Mouse (Mus musculus) forebrain, embryonic 14.5 days (tissue): ENCODE results near the gene Gm17324. TPM values are rescaled to one million over a fixed set of nuclear protein-coding genes. Genes with fewer than 3 reads are reported as not detected.

ENCODE experiments used
- ATAC-seq: fragments of 200-750 bp; cut with Nextera tagmentation; 2 replicates; pipeline ENCODE4 v1.8.0; 2017; ENCODE audit warnings: mild to moderate bottlenecking, moderate library complexity
- DNase-seq: peaks from one replicate; pipeline ENCODE4 v3.0.0-alpha.2; 2015; ENCODE audit warnings: low spot score
- H3K27ac ChIP-seq: fragments of 300-500 bp; sonication (generic); 2 replicates; pipeline ENCODE4 v1.5.1; 2014; ENCODE audit warnings: low read depth, mild to moderate bottlenecking, control low read depth, low read length, moderate library complexity
- H3K27me3 ChIP-seq: fragments of 300-500 bp; sonication (generic); replicated peaks from 2 replicates; pipeline ENCODE4 v1.6.1; 2014; ENCODE audit warnings: low read length, control low read depth, mixed read lengths; ENCODE audit not compliant: control insufficient read depth, insufficient read depth
- H3K36me3 ChIP-seq: fragments of 300-500 bp; sonication (generic); 2 replicates; pipeline ENCODE4 v1.6.1; 2014; ENCODE audit warnings: low read length, control low read depth; ENCODE audit not compliant: control insufficient read depth, insufficient read depth
- H3K4me1 ChIP-seq: fragments of 300-500 bp; sonication (generic); 2 replicates; pipeline ENCODE4 v1.6.1; 2014; ENCODE audit warnings: antibody characterized with exemption, low read length, control low read depth; ENCODE audit not compliant: control insufficient read depth, insufficient read depth
- H3K4me2 ChIP-seq: fragments of 300-500 bp; sonication (generic); 2 replicates; pipeline ENCODE4 v1.6.1; 2014; ENCODE audit warnings: mild to moderate bottlenecking, control low read depth, low read length
- H3K4me3 ChIP-seq: fragments of 300-500 bp; sonication (generic); 2 replicates; pipeline ENCODE4 v1.5.1; 2014; ENCODE audit warnings: low read depth, low read length, control low read depth
- H3K9ac ChIP-seq: fragments of 300-500 bp; sonication (generic); 2 replicates; pipeline ENCODE4 v1.6.1; 2014; ENCODE audit warnings: mild to moderate bottlenecking, low read length, control low read depth, moderate library complexity
- H3K9me3 ChIP-seq: fragments of 300-500 bp; sonication (generic); replicated peaks from 2 replicates; pipeline ENCODE4 v1.6.1; 2016; ENCODE audit warnings: low read length, control low read depth, mixed read lengths; ENCODE audit not compliant: control insufficient read depth
- WGBS: fragments of 180-500 bp; shearing (Covaris S2); extraction: QIAGEN DNeasy Blood & Tissue Kit; methylation state at CpG from one replicate; pipeline ENCODE4 v1.1.7; 2014; 5-methylcytosine and 5-hydroxymethylcytosine counted together
- microRNA-seq: library from miRNA; unstranded; fragments of <30 nt; microRNA quantifications from one replicate; pipeline ENCODE4, GENCODE M21; 2016
- polyA plus RNA-seq: library from polyadenylated mRNA; unstranded; fragments of >200 nt; fragmentation: Nextera tagmentation; extraction: Ambion mirVana; gene quantifications from 2 replicates; pipeline ENCODE4 v1.2.1, GENCODE M21; 2014

Gene Gm17324
- polyA plus RNA-seq, 1 experiment from 2014 or later = 0.52 TPM

GRCm38 (mm10) chr9:78427362-78427781 is 21.2 kb downstream of the Gm17324 start:
- no peaks in the 10 kb centered on the region for H3K36me3 ChIP-seq
- no peak for DNase-seq
- no peaks in the 10 kb centered on the region for H3K27me3 ChIP-seq
- H3K9me3 ChIP-seq = no peaks in the 10 kb centered on the region
- no peak for ATAC-seq
- peak overlapping the region; percentile 49 for H3K4me2 ChIP-seq
- peak overlapping the region; percentile 17 for H3K4me3 ChIP-seq
- H3K9ac ChIP-seq = peak overlapping the region; percentile 25; the same call in 1 of the 2 replicates
- 36% methylated on average over 27 of the region's 27 CpGs for WGBS
- no peak overlapping the region for H3K27ac ChIP-seq
- H3K4me1 ChIP-seq = no peaks in the 10 kb centered on the region

- no peaks in the 10 kb centered on the region for H3K4me1 ChIP-seq
- H3K9ac ChIP-seq = no peak overlapping the region
- H3K27ac ChIP-seq = no peak overlapping the region
- no peak overlapping the region for H3K4me2 ChIP-seq
- DNase-seq (no peak), ATAC-seq (no peak)
- H3K9me3 ChIP-seq = no peaks in the 10 kb centered on the region
- 90% methylated on average over 7 of the region's 7 CpGs for WGBS
- H3K27me3 ChIP-seq = peaks cover 13% of the 10 kb centered on the region
- no peak overlapping the region for H3K4me3 ChIP-seq
- H3K36me3 ChIP-seq = no peaks in the 10 kb centered on the region
Measured at GRCm38 (mm10) chr9:78401596-78401995, 47.0 kb downstream of the Gm17324 start.

GRCm38 (mm10) chr9:78400570-78400969 is 48.0 kb downstream of the Gm17324 start:
- H3K36me3 ChIP-seq = no peaks in the 10 kb centered on the region
- ATAC-seq (no peak), DNase-seq (no peak)
- no peaks in the 10 kb centered on the region for H3K9me3 ChIP-seq
- peaks cover 4% of the 10 kb centered on the region for H3K4me1 ChIP-seq
- no peak overlapping the region for H3K27ac ChIP-seq
- no peak overlapping the region for H3K4me2 ChIP-seq
- peaks cover 23% of the 10 kb centered on the region for H3K27me3 ChIP-seq
- H3K4me3 ChIP-seq = no peak overlapping the region
- H3K9ac ChIP-seq = no peak overlapping the region
- 91% methylated on average over 5 of the region's 5 CpGs for whole genome bisulfite sequencing

Small RNAs within 50 kb of the gene (microRNA-seq; reads per million reads assigned to microRNA genes)
- not detected for gene Gm26377

Other genes starting within 250 kb of the Gm17324 start
- gene Gsta1, start 218.1 kb downstream of the Gm17324 start, polyA plus RNA-seq = not detected in 2 replicates
- gene Gm3776, start 191.7 kb downstream of the Gm17324 start, polyA plus RNA-seq = not detected in 2 replicates
- gene Gm10639, start 158.9 kb downstream of the Gm17324 start, polyA plus RNA-seq = not detected in 2 replicates
- not detected in 2 replicates for gene Omt2a, start 134.0 kb downstream of the Gm17324 start, polyA plus RNA-seq
- not detected in 2 replicates for gene Omt2b, start 121.2 kb downstream of the Gm17324 start, polyA plus RNA-seq
- not detected in 2 replicates for gene Gsta2, start 93.0 kb downstream of the Gm17324 start, polyA plus RNA-seq
- gene Dppa5a, start 80.6 kb downstream of the Gm17324 start, polyA plus RNA-seq = 2.1 and 2.8 TPM in 2 replicates
- 5.6 and 7.3 TPM in 2 replicates for gene Ooep, start 70.1 kb downstream of the Gm17324 start, polyA plus RNA-seq
- gene Ddx43, start 53.0 kb downstream of the Gm17324 start, polyA plus RNA-seq = 0.08 TPM in 1 of 2 replicates, not detected in the other
- gene Cgas, start 5.5 kb downstream of the Gm17324 start, polyA plus RNA-seq = 0.50 and 0.51 TPM in 2 replicates
- gene Mto1, start 578 bp downstream of the Gm17324 start, polyA plus RNA-seq = 23.0 and 25.5 TPM in 2 replicates
- 4,517 and 5,265 TPM in 2 replicates for gene Eef1a1, start 40.4 kb upstream of the Gm17324 start, polyA plus RNA-seq
- 10.2 and 14.7 TPM in 2 replicates for gene Slc17a5, start 139.3 kb upstream of the Gm17324 start, polyA plus RNA-seq
- 1.5 and 2.1 TPM in 2 replicates for gene Cd109, start 166.8 kb upstream of the Gm17324 start, polyA plus RNA-seq